Mouse (Mus musculus) left cerebral cortex, postnatal 4 days (tissue): Measurements from ENCODE around the gene Prss12. TPM values are rescaled to one million over a fixed set of nuclear protein-coding genes. Genes with fewer than 3 reads are reported as not detected.

ENCODE experiments used
- DNase-seq: peaks from one replicate; pipeline ENCODE4 v3.0.0-alpha.2; 2022
- intact Hi-C: fragments of 180-260 bp; cut with DNase I; formaldehyde crosslinking; loops from one replicate; pipeline ENCODE4 v1.15.1; 2025
- total RNA-seq, 2 experiments: library from RNA; stranded (reverse); gene quantifications; 2 replicates each; pipeline ENCODE4 v1.2.3; 2021

The Prss12 gene
- total RNA-seq, 2 experiments from 2014 or later = 28.4 to 28.8 TPM

DNA sequence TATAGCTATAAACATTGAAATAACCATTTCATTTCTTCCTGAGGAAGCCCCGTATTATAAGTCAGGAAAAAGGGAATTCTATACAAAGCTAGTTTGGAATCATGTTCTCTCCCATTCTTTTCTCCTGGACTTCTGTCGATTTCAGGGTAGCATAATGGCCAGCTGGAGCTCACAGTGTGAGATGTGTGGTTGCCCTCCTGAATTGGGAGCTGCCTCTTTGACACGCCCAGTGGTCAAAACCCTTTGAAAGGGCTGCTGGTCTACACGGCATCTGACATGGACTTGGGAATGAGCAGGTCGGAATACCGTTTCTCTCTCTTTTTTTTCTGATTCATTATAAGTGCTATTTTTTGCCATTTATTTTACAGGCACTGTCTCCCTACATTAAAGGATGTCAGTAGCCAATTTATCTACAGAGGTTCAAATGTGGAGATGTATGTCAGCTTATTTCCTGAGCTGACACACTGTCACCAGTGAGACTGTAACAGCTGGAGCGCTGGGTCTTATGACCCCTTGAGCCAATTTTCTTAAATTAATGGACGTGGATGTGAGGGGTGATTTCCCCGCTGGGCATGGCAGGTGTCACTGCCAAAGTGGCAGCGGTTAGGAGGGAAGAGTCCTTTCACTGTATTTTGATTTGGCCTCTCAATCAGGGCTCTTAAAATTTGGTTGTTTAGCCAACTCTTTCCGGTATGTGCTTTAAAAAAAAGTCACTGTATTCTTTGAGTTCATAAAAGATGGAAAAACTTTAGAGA is 79.8 kb downstream of the Prss12 start:
- intact Hi-C loops = no loop called here
- peak; percentile 61 for DNase-seq

DNA sequence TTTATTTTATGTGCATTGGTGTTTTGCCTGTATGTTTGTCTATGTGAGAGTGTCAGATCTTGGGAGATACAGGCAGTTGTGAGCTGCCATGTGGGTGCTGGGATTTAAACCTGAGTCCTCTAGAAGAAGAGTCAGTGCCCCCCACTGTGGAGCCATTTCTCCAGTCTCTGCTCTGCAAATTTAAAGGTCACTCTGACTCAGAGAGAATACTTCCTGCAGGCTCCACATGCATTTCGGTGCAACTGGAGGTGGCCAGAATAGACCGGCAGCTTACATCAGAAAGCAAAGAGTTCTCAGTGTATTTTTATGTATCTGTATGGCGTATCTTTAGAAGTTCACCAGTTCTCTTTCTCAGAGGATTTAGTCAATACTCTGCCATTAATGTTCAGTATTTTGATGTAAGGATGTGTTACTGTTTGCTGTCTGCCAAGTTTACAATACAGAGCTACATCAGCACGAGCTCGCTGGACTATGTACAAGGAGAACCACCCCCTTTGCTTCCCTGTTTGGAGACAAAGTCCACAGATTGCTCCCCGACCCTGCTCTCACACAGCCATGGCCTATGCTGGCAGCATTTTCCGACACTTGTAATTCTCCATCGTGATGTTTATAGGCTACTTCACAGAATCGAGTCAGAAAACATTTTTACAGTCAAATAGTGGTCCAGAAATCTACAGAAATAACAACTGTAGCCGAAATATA is 81.2 kb downstream of the Prss12 start:
- intact Hi-C loops = no loop called here
- DNase-seq = no peak

DNA sequence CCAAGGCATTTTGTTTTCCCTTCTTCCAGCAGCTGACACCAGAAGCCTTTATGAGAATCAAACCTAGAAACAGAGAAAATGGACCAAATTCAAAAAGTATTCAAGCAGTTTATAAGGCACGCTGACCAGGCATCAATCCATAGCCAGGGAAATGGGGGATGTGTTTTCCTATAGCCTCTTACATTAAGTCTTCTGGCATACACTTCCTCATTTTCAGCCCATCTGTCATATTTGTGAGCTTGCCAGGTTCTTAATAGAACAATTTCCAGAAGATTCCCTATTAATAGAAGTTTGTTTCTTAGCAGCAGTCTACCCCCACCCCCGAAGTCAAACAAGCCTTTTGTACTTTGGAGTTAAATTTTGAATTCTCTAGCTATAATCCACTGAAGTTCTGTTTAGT is 84.4 kb downstream of the Prss12 start:
- intact Hi-C loops = no loop called here
- DNase-seq = peak; percentile 15

DNA sequence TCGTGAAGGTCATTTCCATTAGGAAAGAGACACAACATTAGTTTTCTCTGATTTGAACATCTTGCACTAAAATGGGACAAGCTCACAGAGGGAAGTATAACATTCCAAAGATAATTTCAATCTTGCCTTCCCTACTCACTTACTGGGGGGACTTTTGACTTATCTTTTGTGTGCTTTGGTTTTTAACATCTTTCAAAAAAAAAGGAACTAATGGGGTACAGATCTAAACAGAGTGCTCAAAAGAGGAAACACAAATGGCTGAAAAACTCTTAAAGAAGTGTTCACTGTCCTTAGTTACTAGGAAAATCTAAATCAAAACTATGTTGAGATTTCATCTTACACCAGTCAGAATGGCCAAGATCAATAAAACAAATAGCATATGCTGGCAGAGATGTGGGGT is 90.6 kb downstream of the Prss12 start:
- intact Hi-C loops = no loop called here
- DNase-seq = no peak

DNA sequence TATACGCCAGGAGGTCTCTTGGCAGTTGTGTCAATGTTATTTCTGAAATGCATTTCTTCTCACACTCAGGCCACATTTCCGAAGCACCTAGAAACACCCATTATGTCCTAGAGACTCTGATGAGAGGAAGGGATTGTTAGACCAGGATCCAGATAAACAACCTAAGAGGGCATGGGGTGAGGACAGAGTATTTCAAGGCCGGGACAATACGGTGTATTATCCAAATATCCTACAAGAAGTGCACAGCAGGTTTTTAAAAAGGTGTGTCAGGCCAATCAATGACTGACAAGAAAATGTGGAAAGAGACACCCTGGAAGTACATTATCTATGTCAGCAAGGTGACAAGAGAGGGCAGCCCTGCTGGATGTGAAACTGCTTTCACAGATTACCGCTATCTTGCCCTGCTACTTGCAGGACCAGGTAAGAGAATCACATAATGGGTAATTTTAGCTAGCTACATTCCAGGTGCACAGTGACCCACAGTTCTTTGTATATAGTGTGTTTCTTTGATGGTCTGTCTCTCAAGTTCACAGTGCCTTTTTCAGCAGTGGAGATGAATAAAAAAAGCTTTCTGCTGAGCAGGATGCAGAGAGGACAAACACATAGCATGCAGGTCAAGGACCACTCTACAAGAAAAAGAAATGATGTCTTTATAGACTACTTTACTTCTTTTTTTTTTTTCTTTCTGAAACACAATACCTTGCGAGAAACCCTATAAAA is 97.0 kb downstream of the Prss12 start:
- no peak for DNase-seq
- intact Hi-C loops = no loop called here

DNA sequence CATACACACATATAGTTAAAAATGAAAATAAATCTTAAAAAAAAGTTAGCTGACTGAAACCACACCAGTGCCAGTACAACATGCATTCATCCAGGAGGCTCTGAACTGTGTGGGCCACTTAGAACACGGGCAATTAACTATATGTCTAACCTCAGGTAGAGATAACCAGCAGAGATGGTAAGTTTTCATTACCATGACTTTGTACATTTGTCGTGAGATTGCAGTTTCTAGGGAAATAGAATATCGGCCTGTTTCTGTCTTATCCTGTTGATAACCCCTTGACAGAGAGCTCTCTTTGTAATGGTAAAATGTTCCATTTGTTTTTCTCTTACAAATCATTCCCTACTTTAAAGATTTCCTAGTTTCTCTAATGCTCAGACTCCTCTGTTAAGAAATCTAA is 103.8 kb downstream of the Prss12 start:
- DNase-seq = no peak
- intact Hi-C loops = no loop called here

DNA sequence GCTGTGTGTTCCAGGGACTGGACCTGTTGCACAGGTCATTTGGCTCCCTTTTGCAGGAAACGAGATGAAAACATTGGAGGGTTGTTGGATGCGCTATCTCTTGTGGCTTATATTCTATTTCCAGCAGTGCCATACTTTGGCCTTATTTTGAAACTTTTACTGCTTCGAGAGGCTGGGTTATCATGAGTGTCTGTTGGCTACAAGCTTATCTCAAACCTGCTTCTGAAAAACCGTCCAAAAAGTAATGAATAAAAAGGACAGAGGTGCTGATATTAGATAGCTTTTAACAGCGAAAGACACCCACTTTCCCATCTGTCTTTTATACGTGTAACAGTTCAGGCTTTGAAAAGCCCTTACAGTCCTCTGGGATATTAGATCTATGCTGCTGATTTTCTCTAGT is 107.2 kb downstream of the Prss12 start:
- intact Hi-C loops = no loop called here
- DNase-seq = no peak

DNA sequence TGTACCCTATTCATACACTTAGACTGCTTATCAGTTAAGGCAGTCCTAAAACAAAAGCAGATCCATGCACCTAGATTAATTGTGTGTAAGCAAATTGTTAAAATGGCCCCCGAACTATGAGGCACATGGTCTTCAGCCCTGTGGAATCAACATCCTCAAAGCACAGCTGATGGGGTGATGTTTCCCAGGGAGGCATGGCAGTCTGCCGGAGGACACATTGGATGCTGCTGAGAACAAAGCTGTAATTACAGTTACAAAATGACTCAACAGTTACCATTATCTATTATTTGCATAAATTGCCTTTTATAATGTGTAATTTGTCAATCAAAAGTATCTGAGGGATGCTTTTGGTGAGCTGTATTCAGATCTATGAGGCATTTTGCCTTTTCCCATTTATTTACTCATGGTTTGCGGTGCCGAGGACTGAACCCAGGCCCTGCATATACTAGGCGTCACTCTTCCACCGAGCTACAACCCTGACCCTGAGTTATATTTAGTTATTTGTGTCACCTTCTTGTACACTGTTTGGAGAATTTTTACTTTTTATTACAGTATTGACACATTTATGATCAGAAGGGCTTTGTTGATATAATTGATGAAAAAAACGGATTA is 108.6 kb downstream of the Prss12 start:
- DNase-seq = no peak
- intact Hi-C loops = no loop called here

Other genes starting within 250 kb of the Prss12 start
- gene Synpo2, start 210.8 kb upstream of the Prss12 start, total RNA-seq = 1 to 10 TPM; 2.2 to 3.0 TPM
- 10 to 100 TPM; 21.1 to 22.7 TPM for gene Sec24d, start 179.5 kb upstream of the Prss12 start, total RNA-seq
- gene Mettl14, start 60.8 kb upstream of the Prss12 start, total RNA-seq = 10 to 100 TPM; 17.9 to 19.7 TPM
- 10 to 100 TPM in 1 of 2 experiments, 1 to 10 TPM in 1; 9.0 to 10.7 TPM for gene Ndst3, start 243.9 kb downstream of the Prss12 start, total RNA-seq